Comparison of ENCODE assay signal across 25 mouse cellular contexts in the genomic region with DNA sequence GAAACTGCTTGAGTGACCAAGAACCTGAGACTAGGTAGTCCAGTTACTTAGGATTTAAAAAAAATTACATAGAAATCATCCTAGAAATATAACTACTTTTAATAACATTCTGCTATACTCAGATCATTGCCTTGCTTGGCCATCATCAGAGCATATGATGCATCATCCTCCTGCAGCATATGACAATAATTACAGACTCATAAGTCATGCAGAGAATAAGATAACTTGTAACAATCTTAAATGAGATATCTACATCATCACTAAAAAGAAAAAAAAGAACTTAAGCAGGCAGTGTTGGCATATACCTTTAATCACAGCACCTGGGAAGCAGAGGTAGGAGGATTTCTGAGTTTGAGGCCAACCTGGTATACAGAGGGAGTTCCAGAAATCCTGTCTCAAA.
"Had no signal": no experiment of that assay in that cellular context is flagged by ENCODE, and none has a peak within 500 bp of the region (broad histone marks: within the 10 kb centered on the region; RNA-seq: fewer than 3 reads in every experiment).

No protein-coding gene starts in this region.

- H3K9me3 ChIP-seq: embryonic facial prominence, embryonic 10.5 days; embryonic facial prominence, embryonic 12.5 days; embryonic facial prominence, embryonic 13.5 days; embryonic facial prominence, embryonic 15.5 days; forebrain, embryonic 10.5 days; forebrain, embryonic 12.5 days; forebrain, embryonic 13.5 days; forebrain, embryonic 15.5 days had no signal

- H3K9ac ChIP-seq: embryonic facial prominence, embryonic 12.5 days; embryonic facial prominence, embryonic 13.5 days; embryonic facial prominence, embryonic 15.5 days; forebrain, embryonic 12.5 days; forebrain, embryonic 13.5 days; forebrain, embryonic 15.5 days; forebrain, postnatal 0 days had no signal

- DNase-seq: cerebellum, adult 9-10 months; cerebellum, adult 9-11 months; cerebellum, postnatal 10 days; cerebellum, postnatal 14 days; cerebellum, postnatal 25 days; cerebellum, postnatal 36 days; embryo, embryonic 11 days; forebrain, postnatal 0 days; gastrocnemius, adult 2 months; gastrocnemius, postnatal 10 days; gastrocnemius, postnatal 14 days; gastrocnemius, postnatal 25 days; gastrocnemius, postnatal 36 days; heart, adult 11 months; heart, adult 18-20 months; heart, adult 2 months had no signal

- H3K4me3 ChIP-seq: embryonic facial prominence, embryonic 10.5 days; embryonic facial prominence, embryonic 12.5 days; embryonic facial prominence, embryonic 13.5 days; embryonic facial prominence, embryonic 15.5 days; erythroblast, embryonic 14.5 days; forebrain, embryonic 10.5 days; forebrain, embryonic 12.5 days; forebrain, embryonic 13.5 days; forebrain, embryonic 15.5 days; gastrocnemius, adult 2 months; heart, adult 2 months had no signal

- H3K27ac ChIP-seq: embryonic facial prominence, embryonic 10.5 days; embryonic facial prominence, embryonic 12.5 days; embryonic facial prominence, embryonic 13.5 days; embryonic facial prominence, embryonic 15.5 days; forebrain, embryonic 10.5 days; forebrain, embryonic 12.5 days; forebrain, embryonic 13.5 days; forebrain, embryonic 15.5 days; gastrocnemius, adult 2 months; heart, adult 2 months had no signal

- H3K27me3 ChIP-seq: embryonic facial prominence, embryonic 12.5 days; embryonic facial prominence, embryonic 13.5 days; embryonic facial prominence, embryonic 15.5 days; forebrain, embryonic 12.5 days; forebrain, embryonic 13.5 days; forebrain, embryonic 15.5 days had no signal

- H3K36me3 ChIP-seq: embryonic facial prominence, embryonic 10.5 days; embryonic facial prominence, embryonic 12.5 days; embryonic facial prominence, embryonic 13.5 days; embryonic facial prominence, embryonic 15.5 days; forebrain, embryonic 10.5 days; forebrain, embryonic 12.5 days; forebrain, embryonic 15.5 days had no signal

- H3K4me1 ChIP-seq: embryonic facial prominence, embryonic 10.5 days; embryonic facial prominence, embryonic 12.5 days; embryonic facial prominence, embryonic 13.5 days; embryonic facial prominence, embryonic 15.5 days; forebrain, embryonic 10.5 days; forebrain, embryonic 12.5 days; forebrain, embryonic 13.5 days; forebrain, embryonic 15.5 days had no signal
